Mouse (Mus musculus): ENCODE measurements around the gene Cygb. TPM values are rescaled to one million over a fixed set of nuclear protein-coding genes. Genes with fewer than 3 reads are reported as not detected.
A peak's percentile ranks its signal among the peaks of the same experiment; 100 is the strongest.

Gene Cygb
- polyA plus RNA-seq, 2 experiments = 0.44 to 0.64 TPM

- peaks cover 26% of the 10 kb centered on the region for H3K27me3 ChIP-seq (ENCODE audit: control insufficient read depth, insufficient read depth, low read length)
- DNase-seq (ENCODE audit: low read depth in 3 of 3, low spot score in 3 of 3) = no peak
- no peak overlapping the region for H3K9ac ChIP-seq (replicated peaks)
- ATAC-seq (ENCODE audit: insufficient read depth) = no peak
- peak overlapping the region; percentile 21 for H3K4me2 ChIP-seq (ENCODE audit: low read depth)
- no peaks in the 10 kb centered on the region for H3K36me3 ChIP-seq (replicated peaks; ENCODE audit: control insufficient read depth, insufficient read depth, low read depth)
- TF ChIP-seq EP300 (IDR thresholded peaks at IDR 0.05; ENCODE audit: low read depth) (no peak), CTCF (IDR thresholded peaks at IDR 0.05; ENCODE audit: low read depth) (no peak)
- no peaks in the 10 kb centered on the region for H3K9me3 ChIP-seq (ENCODE audit: control insufficient read depth, low read length)
- H3K4me1 ChIP-seq (replicated peaks; ENCODE audit: control insufficient read depth in 2 of 2, insufficient read depth in 2 of 2, low read length in 1 of 2) = no peaks in the 10 kb centered on the region
- H3K27ac ChIP-seq = no peak overlapping the region
- H3K4me3 ChIP-seq (ENCODE audit: insufficient read depth in 1 of 2, low read depth in 2 of 2, low read length in 2 of 2) = peak overlapping the region in 1 of 2 experiments; percentile 22; a peak in 1 of 4 replicates
- 3% methylated on average over 73 of the region's 73 CpGs for whole genome bisulfite sequencing (ENCODE audit: insufficient replicate concordance)
Measured at GRCm38 (mm10) chr11:116694250-116695193, 40.4 kb upstream of the Cygb start.

GRCm38 (mm10) chr11:116693899-116694249, 39.8 kb upstream of the Cygb start:
- TF ChIP-seq EP300 (IDR thresholded peaks at IDR 0.05; ENCODE audit: low read depth) = no peak
- no peak for TF ChIP-seq CTCF (IDR thresholded peaks at IDR 0.05; ENCODE audit: low read depth)
- no peak overlapping the region for H3K9ac ChIP-seq (replicated peaks)
- ATAC-seq (ENCODE audit: insufficient read depth) = no peak
- no peaks in the 10 kb centered on the region for H3K36me3 ChIP-seq (replicated peaks; ENCODE audit: control insufficient read depth, insufficient read depth, low read depth)
- H3K4me3 ChIP-seq (ENCODE audit: insufficient read depth in 1 of 2, low read depth in 2 of 2, low read length in 2 of 2) = no peak overlapping the region
- WGBS (ENCODE audit: insufficient replicate concordance) = 45% methylated on average over 4 of the region's 4 CpGs
- H3K4me1 ChIP-seq (replicated peaks; ENCODE audit: control insufficient read depth in 2 of 2, insufficient read depth in 2 of 2, low read length in 1 of 2) = no peaks in the 10 kb centered on the region
- H3K4me2 ChIP-seq (ENCODE audit: low read depth) = peak overlapping the region; percentile 21
- H3K27me3 ChIP-seq (ENCODE audit: control insufficient read depth, insufficient read depth, low read length) = peaks cover 26% of the 10 kb centered on the region
- no peak for DNase-seq (ENCODE audit: low read depth in 3 of 3, low spot score in 3 of 3)
- no peak overlapping the region for H3K27ac ChIP-seq
- no peaks in the 10 kb centered on the region for H3K9me3 ChIP-seq (ENCODE audit: control insufficient read depth, low read length)

- no peak overlapping the region for H3K4me3 ChIP-seq (ENCODE audit: insufficient read depth in 1 of 2, low read depth in 2 of 2, low read length in 2 of 2)
- H3K9me3 ChIP-seq (ENCODE audit: control insufficient read depth, low read length) = no peaks in the 10 kb centered on the region
- H3K36me3 ChIP-seq (replicated peaks; ENCODE audit: control insufficient read depth, insufficient read depth, low read depth) = no peaks in the 10 kb centered on the region
- ATAC-seq (ENCODE audit: insufficient read depth) = no peak
- H3K9ac ChIP-seq (replicated peaks) = no peak overlapping the region
- no peak for DNase-seq (ENCODE audit: low read depth in 3 of 3, low spot score in 3 of 3)
- no peak for TF ChIP-seq EP300 (IDR thresholded peaks at IDR 0.05; ENCODE audit: low read depth)
- no peak for TF ChIP-seq CTCF (IDR thresholded peaks at IDR 0.05; ENCODE audit: low read depth)
- 63% methylated on average over 18 of the region's 18 CpGs for WGBS (ENCODE audit: insufficient replicate concordance)
- H3K27me3 ChIP-seq (ENCODE audit: control insufficient read depth, insufficient read depth, low read length) = peaks cover 24% of the 10 kb centered on the region
- no peak overlapping the region for H3K4me2 ChIP-seq (ENCODE audit: low read depth)
- H3K27ac ChIP-seq = no peak overlapping the region
- no peaks in the 10 kb centered on the region for H3K4me1 ChIP-seq (replicated peaks; ENCODE audit: control insufficient read depth in 2 of 2, insufficient read depth in 2 of 2, low read length in 1 of 2)
Measured at GRCm38 (mm10) chr11:116690701-116691575, 36.8 kb upstream of the Cygb start.

DNA sequence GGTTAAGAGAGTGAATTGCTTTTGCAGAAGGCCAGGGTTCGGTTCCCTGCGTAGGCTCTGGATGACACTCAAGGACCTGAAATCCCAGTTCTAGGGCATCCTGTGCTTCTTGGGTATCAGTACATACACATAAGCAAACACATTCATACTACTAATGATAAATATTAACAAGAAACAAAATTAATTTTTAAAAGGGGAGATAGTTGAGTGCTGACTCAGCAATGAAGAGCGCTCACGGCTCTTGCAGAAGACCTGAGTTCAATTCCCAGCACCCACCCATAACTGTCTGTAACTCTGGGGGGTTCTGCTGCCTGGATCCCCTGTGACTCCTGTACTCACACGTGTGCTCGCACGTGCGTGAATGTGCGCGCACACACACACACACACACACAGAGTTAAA, 35.5 kb upstream of the Cygb start:
- Histone ChIP-seq H3K27ac (no peak overlapping the region), H3K36me3 (replicated peaks; ENCODE audit: control insufficient read depth, insufficient read depth, low read depth) (no peaks in the 10 kb centered on the region), H3K4me3 (ENCODE audit: insufficient read depth in 1 of 2, low read depth in 2 of 2, low read length in 2 of 2) (no peak overlapping the region), H3K27me3 (ENCODE audit: control insufficient read depth, insufficient read depth, low read length) (peaks cover 12% of the 10 kb centered on the region), H3K4me2 (ENCODE audit: low read depth) (no peak overlapping the region), H3K9me3 (ENCODE audit: control insufficient read depth, low read length) (no peaks in the 10 kb centered on the region), H3K9ac (replicated peaks) (no peak overlapping the region), H3K4me1 (replicated peaks; ENCODE audit: control insufficient read depth in 2 of 2, insufficient read depth in 2 of 2, low read length in 1 of 2) (no peaks in the 10 kb centered on the region)
- ATAC-seq (ENCODE audit: insufficient read depth) = no peak
- DNase-seq (ENCODE audit: low read depth in 3 of 3, low spot score in 3 of 3) = no peak
- no peak for TF ChIP-seq EP300 (IDR thresholded peaks at IDR 0.05; ENCODE audit: low read depth)
- 79% methylated on average over 10 of the region's 10 CpGs for WGBS (ENCODE audit: insufficient replicate concordance)

DNA sequence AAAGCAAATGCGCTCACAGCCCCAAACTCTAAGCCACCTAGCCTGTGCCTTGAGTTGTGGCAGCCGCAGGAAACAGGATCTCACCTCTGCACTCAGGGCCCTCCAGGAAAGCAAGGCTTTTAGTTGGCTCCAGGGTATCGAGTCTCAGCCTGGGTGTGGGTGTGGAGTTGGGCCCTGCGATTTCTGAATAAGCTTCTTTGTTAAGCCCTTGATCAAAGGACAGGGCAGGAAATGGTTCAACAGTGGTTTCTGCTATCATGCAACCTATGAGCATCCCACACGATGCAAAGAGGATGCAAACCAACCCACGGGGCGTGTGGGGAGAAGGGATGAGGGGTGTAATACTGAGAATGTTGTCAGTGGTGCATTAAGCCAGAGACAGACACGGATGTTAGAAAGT, 33.8 kb upstream of the Cygb start:
- ATAC-seq (ENCODE audit: insufficient read depth) (no peak), DNase-seq (ENCODE audit: low read depth in 3 of 3, low spot score in 3 of 3) (no peak)
- H3K4me2 ChIP-seq (ENCODE audit: low read depth) = no peak overlapping the region
- WGBS (ENCODE audit: insufficient replicate concordance) = 53% methylated on average over 8 of the region's 8 CpGs
- no peaks in the 10 kb centered on the region for H3K36me3 ChIP-seq (replicated peaks; ENCODE audit: control insufficient read depth, insufficient read depth, low read depth)
- H3K27ac ChIP-seq = no peak overlapping the region
- no peaks in the 10 kb centered on the region for H3K4me1 ChIP-seq (replicated peaks; ENCODE audit: control insufficient read depth in 2 of 2, insufficient read depth in 2 of 2, low read length in 1 of 2)
- no peak overlapping the region for H3K4me3 ChIP-seq (ENCODE audit: insufficient read depth in 1 of 2, low read depth in 2 of 2, low read length in 2 of 2)
- no peaks in the 10 kb centered on the region for H3K9me3 ChIP-seq (ENCODE audit: control insufficient read depth, low read length)
- no peaks in the 10 kb centered on the region for H3K27me3 ChIP-seq (ENCODE audit: control insufficient read depth, insufficient read depth, low read length)
- H3K9ac ChIP-seq (replicated peaks) = no peak overlapping the region
- TF ChIP-seq EP300 (IDR thresholded peaks at IDR 0.05; ENCODE audit: low read depth) (no peak), CTCF (IDR thresholded peaks at IDR 0.05; ENCODE audit: low read depth) (no peak)

Data from liver, embryonic 14.5 days (tissue).